In the genomic region with DNA sequence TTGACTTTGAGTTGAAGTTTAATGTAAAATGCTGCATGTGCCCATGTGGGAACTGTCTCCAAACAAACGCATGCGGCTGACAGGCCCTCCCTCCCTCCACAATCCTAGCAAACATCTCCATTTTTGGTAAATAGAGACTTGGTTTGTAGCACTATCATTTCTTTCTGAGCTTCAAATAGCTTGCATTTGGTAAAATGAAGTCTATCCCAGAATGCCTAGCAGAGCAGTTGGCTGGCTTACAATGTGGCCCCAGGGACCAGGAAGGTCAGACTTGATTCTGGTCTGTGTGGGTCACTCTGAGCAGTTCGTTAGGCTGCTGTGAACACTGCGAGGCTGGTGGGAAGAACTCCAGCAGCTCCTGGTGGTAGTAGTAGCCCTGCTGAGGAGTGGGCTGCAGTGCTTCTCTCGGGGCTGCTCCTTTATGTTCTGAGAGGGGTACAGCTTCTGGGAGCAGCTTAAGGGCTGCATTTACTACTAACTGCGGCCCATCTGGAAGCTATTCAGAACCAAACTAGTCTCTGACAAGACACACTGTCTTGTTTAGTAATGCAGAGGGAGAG, we compare ENCODE assay signal across 10 mouse cellular contexts.
DNase-seq lines count a peak whose midpoint lies in the region; ATAC-seq lines count a peak whose summit lies in the region.
"Had no signal": no experiment of that assay in that cellular context is flagged by ENCODE, and none has a peak within 500 bp of the region (broad histone marks: within the 10 kb centered on the region; RNA-seq: fewer than 3 reads in every experiment).

No protein-coding gene starts in this region.

- no peak overlapping the region for H3K4me2 ChIP-seq in heart, embryonic 12.5 days
- H3K4me2 ChIP-seq: hindbrain, embryonic 15.5 days had no signal

- H3K4me3 ChIP-seq in heart, embryonic 12.5 days = no peak overlapping the region
- H3K4me3 ChIP-seq: hindbrain, embryonic 15.5 days had no signal

- no peak for ATAC-seq in heart, embryonic 12.5 days (ENCODE audit: insufficient number of reproducible peaks, low FRiP score)

- H3K9me3 ChIP-seq in heart, embryonic 12.5 days (replicated peaks) = no peaks in the 10 kb centered on the region
- H3K9me3 ChIP-seq: hindbrain, embryonic 15.5 days had no signal

- peaks cover 50% of the 10 kb centered on the region for H3K4me1 ChIP-seq in heart, embryonic 12.5 days (replicated peaks)
- H3K4me1 ChIP-seq: hindbrain, embryonic 15.5 days had no signal

- peak; percentile 74 for DNase-seq in adrenal gland, postnatal 14 days
- no peak for DNase-seq in adrenal gland, adult 18-20 months (ENCODE audit: low spot score in 2 of 2)
- peak; percentile 28 for DNase-seq in R1 (ENCODE audit: low read depth, low spot score)
- DNase-seq in kidney, postnatal 25 days = peak; percentile 68 to 78
- DNase-seq in left cerebral cortex, adult 8-10 months (ENCODE audit: low spot score in 2 of 2) = no peak
- no peak for DNase-seq in natural killer cell, adult 2 months (ENCODE audit: low spot score in 2 of 2)
- DNase-seq in ovary, postnatal 36 days (ENCODE audit: low spot score) = no peak
- DNase-seq: right cerebral cortex, postnatal 25 days had no signal

- peaks cover 60% of the 10 kb centered on the region for H3K36me3 ChIP-seq in heart, embryonic 12.5 days

- 64% methylated on average over 6 of the region's 6 CpGs for WGBS in heart, embryonic 12.5 days

- H3K27me3 ChIP-seq in heart, embryonic 12.5 days (replicated peaks) = no peaks in the 10 kb centered on the region
- H3K27me3 ChIP-seq: hindbrain, embryonic 15.5 days had no signal

- H3K27ac ChIP-seq in heart, embryonic 12.5 days (ENCODE audit: poor library complexity, severe bottlenecking) = peak overlapping the region; percentile 50; the same call in 1 of the 2 replicates
- H3K27ac ChIP-seq: hindbrain, embryonic 15.5 days had no signal

- no peak overlapping the region for H3K9ac ChIP-seq in heart, embryonic 12.5 days
- H3K9ac ChIP-seq: hindbrain, embryonic 15.5 days had no signal

Comparison
In these comparisons a context has a peak if more than half of its experiments do, and no peak if none do; other contexts are left out.
1. DNase-seq: peak in adrenal gland, postnatal 14 days (single experiment), R1 (single experiment) and kidney, postnatal 25 days (2 of 2); none in adrenal gland, adult 18-20 months (0 of 2), left cerebral cortex, adult 8-10 months (0 of 2), natural killer cell, adult 2 months (0 of 2) and ovary, postnatal 36 days (single experiment).